Mouse (Mus musculus): ENCODE measurements around the gene Sash1.

GRCm38 (mm10) chr10:8903086-8903485, 17.2 kb upstream of the Sash1 start:
- no peak for TF ChIP-seq CTCF (IDR thresholded peaks at IDR 0.05; ENCODE audit: extremely low read depth, insufficient read length, insufficient replicate concordance, low read depth, low read length)
- no peak for TF ChIP-seq POLR2A (IDR thresholded peaks at IDR 0.05; ENCODE audit: low read depth, low read length)

All from small intestine, adult 2 months (tissue).